Mouse (Mus musculus): ENCODE measurements at regions not wholly inside any gene's neighbourhood (a gene's known extent, or its start where the extent isn't known, plus 50 kb on each side); places are given as distances from the start of the nearest gene placed in this dataset.
"Not testable (repeated sequence)": the region's sequence is repeated elsewhere in the genome, so short reads cannot be mapped to it uniquely, and the experiment has no call there.

DNA sequence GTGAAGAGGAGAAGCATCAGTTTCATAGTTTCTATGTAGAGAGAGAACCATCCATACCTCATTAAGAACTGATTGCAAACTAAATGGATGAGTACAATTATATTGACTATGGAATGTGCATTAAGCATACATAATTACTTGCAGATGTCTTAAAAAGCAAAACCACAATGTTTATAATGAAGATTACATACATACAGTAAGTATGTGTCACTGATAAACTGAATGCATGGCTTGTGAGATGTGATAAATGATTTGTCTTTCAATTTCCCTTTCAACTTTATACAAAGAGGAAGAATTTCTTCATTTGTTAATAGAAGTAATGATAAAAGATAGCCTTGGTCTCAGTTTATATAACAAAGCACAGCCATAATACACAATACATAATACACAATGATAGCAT lies 1939.3 kb downstream of the 9330182O14Rik start:
- no peak for DNase-seq (ENCODE audit: low read depth, low spot score)

DNA sequence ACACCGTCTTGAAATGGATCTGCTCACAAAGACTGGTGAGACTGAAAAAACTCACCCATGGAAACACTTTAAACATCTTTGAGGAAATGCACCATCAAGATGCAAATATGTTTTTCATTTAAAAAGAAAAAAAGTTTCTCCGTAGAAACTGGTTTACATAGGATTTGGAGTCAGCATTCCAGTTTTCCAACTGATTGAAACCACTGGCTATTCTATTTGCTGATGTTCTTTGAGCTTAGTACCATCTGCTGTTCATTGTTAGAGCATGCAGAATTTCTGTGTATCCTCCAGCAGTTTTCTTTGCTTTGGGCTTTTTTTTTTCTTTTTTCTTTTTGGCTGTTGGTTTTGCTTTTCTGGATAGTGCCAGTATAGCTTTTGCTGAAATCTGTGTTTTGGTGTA lies 1948.3 kb downstream of the 9330182O14Rik start:
- DNase-seq (ENCODE audit: low read depth, low spot score), result no peak

DNA sequence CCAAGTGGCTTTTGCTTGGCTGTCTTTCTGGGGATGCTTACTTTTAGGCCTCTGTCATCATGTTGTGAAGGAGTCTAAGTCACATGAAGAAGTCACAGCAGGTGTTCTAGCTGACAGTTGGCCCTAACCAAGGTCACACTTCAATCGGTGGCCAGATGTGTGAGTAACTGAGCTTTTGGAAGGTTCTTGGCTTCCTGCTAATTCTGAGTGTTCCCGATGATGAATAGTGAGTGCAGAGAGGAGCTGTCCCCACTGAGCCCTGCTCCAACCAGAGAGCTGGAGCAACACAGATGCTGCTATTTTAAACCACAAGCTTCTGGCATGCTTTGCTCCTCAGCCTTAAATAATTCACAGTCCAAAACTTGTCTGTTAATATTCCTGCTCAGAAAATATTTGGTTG lies 1966.6 kb downstream of the 9330182O14Rik start:
- DNase-seq (ENCODE audit: low read depth, low spot score), result no peak

DNA sequence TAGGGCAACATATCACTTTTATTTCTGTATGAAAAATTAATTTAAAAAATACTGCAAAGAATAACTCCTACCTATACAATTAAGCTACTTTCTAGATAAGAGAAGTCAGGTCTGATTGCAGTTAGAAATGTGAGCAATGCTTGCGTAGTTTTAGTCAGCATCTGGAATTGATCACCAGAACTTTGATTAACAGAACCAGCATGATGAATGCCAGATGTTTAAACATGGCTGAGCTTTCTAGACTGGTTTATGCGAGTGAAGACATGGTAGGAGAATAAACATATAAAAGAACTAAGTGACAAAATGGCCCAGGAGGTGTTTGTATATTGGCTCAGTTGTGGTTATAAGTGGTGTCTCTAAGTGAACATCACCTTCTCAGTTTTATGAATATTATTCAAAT lies 1970.7 kb downstream of the 9330182O14Rik start:
- no peak for DNase-seq (ENCODE audit: low read depth, low spot score)

DNA sequence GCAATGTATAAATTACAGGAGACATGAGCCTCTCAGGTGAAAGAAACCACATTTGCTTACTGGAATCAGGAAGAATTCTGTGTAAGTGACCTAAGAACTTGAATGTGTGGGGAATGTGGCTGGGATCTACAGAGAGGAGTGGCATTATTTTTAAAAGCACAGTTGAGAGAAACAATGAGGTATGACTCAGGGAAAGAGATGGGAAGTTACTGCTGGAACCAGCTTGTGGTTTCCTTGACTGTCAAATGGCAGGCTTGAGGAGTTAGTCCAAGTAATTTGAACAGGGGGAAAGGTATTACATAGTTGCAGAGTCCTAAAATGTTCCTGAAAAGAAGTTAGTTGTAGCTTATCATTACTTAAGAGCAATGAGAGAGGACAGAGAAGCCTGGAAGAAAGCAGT lies 1972.9 kb downstream of the 9330182O14Rik start:
- no peak for DNase-seq (ENCODE audit: low read depth, low spot score)

DNA sequence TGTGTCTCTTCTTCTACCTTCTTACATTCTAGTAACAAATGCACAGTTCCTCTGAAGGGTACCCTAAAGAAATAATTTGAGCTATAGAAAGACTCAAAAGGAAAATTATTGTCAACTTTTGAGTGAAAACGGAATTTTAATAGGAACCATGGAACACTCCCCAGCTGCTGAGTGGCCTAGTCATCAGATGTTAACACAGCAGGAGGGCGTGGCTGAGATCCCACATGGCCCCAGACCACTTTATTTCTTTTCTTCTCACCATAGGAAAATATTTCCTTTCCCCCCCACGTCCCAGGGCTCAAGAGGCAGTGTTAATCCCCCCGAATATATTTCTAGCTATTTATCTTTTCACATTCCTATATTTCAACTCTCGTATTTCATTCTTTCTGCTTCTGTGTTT lies 1977.6 kb downstream of the 9330182O14Rik start:
- no peak for DNase-seq (ENCODE audit: low read depth, low spot score)

DNA sequence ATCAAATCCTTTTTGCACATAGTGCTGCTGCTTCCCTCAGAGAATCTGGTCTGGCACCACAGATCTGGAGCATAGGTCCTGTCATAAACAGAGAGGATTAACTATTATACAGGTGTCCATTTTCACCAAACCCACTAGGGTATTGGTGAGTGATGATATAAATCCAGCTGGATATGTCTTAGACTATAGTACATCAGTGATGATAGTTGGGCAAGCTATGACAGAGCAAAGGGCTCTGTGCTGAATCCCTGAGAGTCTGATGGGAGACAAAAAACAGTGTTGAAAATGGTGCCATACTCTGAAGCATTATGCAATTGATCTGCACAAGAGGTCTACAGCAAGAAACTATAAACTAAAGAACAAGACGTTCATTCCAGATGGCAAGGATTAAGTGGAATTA lies 1993.3 kb downstream of the 9330182O14Rik start:
- DNase-seq (ENCODE audit: low read depth, low spot score), result no peak

DNA sequence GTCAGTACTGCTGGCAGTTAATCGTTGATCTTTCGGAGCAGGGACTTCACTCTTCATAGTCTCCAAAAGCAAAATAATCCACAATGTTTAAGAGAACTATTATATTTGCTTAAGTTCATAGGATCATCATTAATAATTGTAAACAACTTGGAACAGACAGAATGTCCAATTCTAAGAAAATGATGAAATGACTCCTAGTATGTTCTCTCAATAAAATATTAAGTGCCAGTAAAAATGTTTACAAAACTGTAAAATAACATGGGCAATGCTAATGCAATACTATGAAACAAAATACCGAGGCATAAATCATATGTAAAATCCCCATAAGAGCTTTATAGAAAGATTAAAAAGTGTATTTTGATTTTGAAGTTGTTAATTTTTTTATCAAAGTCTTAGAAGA lies 1994.8 kb downstream of the 9330182O14Rik start:
- DNase-seq (ENCODE audit: low read depth, low spot score), result no peak

DNA sequence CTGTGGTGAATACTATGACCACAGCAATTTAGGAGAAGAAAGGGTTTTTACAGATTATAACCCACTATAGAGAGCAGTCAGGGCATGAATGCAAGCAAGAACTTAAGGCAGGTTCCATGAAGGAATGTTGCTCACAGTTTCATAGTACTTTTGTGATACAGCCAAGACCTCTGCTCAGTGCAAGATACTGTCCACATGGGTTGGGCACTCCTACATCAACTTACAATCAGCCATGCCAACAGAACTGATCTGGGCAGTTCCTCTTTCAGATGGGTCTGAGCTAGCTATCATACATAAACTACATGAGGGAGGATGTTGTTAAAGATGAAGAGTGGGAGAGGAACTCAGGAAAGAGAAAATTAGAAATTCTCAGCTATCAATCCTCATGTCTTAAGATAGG lies 2032.4 kb downstream of the 9330182O14Rik start:
- no peak for DNase-seq (ENCODE audit: low read depth, low spot score)

DNA sequence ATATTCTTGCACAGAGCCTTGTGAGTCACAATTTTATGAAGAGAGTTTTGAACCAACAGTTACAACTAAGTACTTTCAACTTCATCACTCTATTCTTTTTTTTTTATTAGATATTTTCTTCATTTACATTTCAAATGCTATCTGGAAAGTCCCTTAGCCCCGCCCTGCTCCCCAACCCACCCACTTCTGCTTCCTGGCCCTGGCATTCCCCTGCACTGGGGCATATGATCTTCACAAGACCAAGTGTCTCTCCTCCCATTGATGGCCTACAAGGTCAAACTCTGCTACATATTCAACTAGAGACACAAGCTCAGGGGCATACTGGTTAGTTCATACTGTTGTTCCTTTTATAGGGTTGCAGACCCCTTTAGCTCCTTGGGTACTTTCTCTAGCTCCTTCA lies 2043.6 kb downstream of the 9330182O14Rik start:
- not testable (repeated sequence) for DNase-seq (ENCODE audit: low read depth, low spot score)

DNA sequence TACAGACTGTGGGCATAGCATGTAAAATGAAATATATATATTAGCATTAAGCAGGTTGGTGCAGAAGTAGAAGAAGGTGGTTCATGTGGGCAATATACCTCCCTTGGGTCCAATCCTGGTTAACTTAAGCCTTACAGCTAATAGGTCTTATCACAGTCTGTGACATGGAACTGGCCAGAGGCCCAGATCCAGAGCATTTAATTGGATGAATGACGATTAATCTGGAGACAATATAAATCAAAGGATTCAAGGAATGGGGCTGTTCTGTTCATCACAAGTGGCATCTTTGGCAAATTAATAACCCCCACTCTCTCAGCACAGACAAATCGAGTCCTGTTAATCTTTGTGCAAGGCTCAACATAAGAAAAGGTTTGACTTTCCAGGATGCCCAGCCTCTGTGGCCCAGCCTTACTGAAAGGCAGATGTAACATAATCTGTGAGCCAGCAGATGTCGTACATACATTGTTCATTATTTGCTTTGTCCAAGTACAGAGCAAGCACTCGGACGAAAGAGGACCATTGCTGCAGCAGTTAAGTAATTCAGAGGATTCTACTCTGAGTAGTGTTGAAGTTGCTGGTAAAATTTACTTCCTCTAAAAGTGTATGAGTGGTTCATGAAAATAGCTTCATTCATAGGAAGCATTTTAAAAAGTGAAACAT lies 2073.2 kb downstream of the 9330182O14Rik start:
- DNase-seq (ENCODE audit: low read depth, low spot score), result no peak

DNA sequence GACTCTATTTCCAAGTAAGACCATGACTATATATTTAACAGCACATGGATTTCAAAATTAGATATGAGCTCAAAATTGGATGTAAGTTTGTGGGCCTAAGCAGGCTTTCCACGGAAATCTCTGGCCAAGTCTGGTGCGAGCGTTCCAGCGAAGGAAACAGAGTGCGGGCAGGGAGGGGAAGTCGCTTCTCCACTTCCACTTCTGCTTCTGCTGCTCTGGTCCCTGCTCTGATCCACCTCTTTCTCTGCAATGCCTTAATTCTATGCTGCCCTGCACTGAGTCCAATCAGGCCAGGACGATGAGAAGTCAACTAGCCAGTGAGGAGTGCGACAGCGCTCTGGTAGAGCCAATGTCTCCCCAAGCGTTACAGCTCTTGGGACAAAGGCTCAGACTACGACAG lies 2085.3 kb downstream of the 9330182O14Rik start:
- no peak for DNase-seq (ENCODE audit: low read depth, low spot score)

DNA sequence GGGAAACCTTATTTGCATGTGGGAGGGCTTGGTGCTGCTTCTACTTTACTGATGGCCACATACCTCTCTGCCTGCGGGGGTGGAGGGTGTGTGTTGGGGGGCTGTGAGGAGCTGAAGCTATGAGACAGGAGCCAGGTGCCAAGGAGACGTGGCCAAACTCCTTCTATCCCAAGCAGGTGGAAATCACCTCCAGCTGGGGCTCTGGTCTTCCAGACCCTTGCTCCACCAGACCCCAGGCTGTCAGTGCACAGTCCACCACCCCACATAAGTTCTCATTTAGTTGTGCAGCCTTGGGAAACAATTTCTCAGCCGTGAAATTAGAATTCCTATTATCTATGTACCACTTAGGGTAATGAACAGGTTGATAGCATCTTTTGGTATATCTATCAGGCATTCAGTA lies 2085.8 kb downstream of the 9330182O14Rik start:
- no peak for DNase-seq (ENCODE audit: low read depth, low spot score)

DNA sequence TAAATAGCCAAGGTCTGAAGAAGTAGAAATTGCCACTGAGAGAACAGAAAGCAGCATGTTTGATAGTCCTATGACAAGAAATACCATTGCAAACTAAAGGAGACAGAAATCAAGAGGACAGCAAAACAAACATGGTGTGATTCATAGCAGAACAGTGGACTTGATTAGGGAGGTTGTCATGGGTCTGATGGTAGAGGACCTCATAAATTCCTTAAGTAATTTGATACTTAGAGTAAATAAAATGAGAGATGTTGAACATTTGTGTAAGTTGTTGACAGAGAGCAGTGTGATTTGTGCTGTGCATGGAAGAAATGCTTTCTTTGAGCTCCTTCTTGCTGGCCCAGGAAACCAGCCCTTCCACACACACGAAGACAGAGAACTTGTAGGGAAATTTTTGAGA lies 2090.8 kb downstream of the 9330182O14Rik start:
- DNase-seq (ENCODE audit: low read depth, low spot score), result no peak

DNA sequence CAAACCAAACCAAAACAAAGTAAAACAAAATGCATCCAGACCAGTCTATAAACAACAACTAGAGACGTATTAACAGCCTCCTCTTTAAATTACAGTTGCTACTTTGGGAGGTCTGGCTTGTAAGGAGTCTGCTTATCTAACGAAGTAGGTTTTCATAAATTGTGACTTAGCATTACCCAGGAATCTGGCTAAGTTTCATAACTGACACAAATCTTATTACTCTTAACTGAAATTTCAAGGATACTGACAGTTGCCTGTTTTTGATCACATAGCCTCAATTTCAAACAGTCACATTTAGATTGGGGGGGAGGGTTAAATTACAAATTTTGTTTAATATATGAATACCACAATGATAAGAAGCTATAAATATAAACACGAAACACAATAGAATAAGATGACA lies 2097.5 kb downstream of the 9330182O14Rik start:
- no peak for DNase-seq (ENCODE audit: low read depth, low spot score)

DNA sequence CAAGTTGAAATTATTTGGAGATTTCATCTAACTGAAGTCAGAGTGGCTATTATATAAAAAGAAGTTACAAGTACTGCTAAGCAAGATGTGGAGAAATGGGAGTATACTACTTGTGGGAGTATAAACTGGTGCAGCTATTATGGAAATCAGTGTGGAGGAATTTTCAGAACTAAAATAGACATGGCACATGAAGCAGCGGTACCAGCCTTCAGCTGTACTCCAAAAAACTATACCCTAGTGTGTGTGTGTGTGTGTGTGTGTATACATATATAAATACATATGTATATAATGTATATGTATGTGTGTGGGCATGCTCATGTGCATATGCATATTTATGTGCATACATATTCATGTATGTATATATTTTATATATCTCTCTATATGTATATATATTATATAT lies 2112.6 kb downstream of the 9330182O14Rik start:
- DNase-seq (ENCODE audit: low read depth, low spot score), result no peak

DNA sequence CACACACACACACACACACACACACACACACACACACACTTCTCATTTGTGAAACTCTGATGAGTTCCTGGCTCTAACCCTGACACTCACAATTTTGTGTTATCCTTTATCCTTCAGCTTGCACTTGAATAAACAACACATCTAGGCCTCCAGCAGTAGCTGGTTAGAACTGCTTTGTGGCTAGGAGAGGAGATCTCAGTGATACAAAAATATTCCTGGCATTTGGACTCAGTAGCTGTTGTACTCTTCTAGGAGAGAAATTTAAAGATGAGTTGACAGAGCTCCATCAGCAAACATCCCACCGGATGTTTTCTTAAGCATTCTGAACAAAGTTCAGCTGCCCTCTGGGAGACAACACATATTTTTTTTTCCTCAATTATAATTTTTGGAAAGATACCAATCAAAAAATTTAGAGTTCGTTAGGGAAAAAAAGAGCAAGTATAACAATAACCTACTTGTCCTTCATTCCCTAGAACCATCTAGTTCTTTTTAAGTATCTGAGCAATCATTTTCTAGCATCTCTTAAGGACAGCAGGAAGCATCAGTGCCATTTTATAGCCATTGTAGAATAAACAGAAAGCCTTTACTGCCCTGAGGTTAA lies 2118.7 kb downstream of the 9330182O14Rik start:
- no peak for DNase-seq (ENCODE audit: low read depth, low spot score)

DNA sequence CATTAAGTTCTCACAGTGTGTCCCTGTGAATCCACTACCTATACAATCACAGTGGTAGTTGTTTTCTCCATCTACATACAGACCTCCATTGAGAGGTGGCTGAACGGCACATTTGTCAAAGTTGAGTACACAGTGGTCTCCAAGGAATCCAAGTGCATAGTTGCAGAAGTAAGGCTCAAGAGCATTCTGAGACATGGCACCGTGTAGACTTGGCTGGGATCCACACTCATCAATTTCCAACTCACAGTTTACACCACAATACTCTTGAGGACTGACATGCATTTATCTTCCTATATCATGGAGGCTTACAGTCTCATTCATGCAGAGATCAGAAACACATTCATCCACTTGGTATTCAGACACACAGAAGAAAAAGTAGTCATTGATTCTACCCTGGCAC lies 2122.2 kb downstream of the 9330182O14Rik start:
- no peak for DNase-seq (ENCODE audit: low read depth, low spot score)

DNA sequence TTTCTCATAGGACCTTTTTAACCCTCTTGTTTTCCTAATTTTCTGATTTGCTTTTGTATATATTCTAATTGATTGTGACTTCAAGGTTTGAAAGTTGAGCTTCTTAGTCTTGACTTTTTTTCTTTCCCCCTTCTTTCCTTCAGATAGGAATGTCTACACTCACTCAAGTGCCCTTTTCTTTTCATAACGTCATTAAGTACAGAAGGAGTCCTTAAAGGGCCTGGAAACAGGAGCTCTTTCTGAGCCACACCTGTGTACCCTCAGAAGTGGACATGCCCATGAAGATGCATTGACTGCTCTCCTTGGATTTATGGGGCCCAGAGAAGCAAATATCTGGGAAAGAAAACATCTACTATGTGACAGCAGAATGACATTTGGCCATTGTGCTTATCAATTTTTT lies 2141.0 kb downstream of the 9330182O14Rik start:
- DNase-seq (ENCODE audit: low read depth, low spot score), result no peak

DNA sequence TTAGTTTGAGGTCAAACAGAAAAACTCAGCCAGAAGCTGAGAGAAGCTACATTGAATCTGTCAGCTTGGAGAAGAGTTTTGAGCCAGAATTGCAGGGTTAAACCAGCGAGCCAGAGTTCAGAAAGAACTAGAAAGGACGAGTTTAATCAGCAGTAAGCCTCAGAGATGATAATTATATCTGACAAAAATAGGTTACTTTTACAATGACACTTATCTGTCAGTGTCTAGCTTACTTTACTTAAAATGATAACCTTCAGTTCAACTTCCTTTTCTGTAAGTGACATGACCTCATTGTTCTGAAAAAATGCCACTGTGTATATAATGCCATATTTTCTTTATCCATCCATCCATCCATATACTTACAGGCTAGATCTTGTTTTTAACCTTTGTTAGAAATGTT lies 2143.1 kb downstream of the 9330182O14Rik start:
- no peak for DNase-seq (ENCODE audit: low read depth, low spot score)

DNA sequence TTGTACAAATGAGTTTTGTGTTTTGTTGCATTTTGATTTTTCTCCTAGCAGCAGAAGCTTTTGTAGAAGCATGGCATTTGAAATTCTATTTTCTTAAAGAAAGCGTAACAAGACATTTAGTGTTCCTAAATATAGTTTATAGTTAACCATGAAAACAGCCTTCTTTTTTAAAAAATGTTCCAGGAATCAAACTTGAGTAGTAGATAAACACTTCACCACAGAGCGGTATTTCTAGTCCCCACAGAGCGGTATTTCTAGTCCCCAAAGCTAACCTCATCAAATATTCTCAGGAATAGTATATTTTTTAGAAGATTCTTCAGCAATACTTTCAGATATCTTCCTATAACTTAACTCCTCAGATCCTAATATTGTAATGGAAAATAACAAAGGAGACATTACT lies 2146.6 kb downstream of the 9330182O14Rik start:
- DNase-seq (ENCODE audit: low read depth, low spot score), result no peak

DNA sequence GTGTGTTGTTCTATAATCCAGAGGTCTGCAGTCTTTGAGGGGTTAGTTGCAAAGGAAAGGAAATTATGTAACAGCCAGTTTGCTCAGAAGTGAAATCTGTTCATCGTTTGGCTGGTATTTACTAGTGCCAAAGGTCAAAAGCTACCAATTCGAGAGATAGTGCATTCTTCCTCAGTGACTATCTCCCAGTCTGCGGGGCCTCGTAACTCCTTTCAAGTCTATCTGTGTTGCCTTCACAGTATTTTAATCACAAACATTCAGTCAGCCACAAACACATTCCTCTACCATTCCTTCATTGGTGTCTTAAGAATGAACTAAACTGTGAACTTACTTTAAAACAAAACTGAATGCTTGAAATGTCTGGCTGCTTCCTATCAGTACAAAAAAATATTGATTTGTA lies 2162.2 kb downstream of the 9330182O14Rik start:
- no peak for DNase-seq (ENCODE audit: low read depth, low spot score)

DNA sequence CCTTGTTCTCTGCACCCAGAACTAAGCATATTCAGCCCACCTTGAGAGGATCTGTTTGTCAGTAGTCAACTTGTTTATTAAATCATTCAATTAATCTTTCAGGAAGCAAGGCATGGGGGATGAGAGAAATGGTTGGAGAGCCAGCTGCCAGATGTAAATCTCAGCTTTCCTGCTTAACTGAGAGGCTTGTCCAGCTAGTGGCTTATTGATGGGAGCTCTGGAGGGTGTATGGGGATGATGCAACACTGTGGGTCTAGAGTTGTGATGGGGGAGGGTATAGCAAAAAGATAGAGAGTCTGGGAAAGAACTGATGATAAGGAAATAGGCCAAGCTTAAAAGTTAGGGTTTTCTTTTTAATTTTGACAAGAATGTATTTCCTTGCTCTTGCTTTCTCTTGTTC lies 2163.3 kb downstream of the 9330182O14Rik start:
- no peak for DNase-seq (ENCODE audit: low read depth, low spot score)

DNA sequence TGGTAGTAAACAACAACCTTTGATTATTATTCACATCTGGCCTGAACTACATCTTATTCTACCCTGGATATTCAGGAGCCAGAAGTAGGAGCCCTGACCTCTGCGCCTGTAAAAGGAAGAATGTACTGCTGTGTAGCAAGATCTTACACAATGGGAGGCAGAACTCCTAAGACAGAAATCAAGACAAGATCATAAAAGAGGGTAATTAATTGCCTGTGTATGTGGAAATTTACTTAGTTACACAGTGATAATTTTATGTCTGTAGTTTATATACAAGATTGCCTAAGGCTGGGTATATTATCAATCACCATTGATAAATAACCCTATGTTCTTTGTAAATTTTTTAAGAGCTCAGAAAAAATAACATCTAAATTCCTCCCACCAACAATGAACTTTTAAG lies 2167.8 kb downstream of the 9330182O14Rik start:
- no peak for DNase-seq (ENCODE audit: low read depth, low spot score)

Measured in retina, adult 2 months (tissue).